Mouse (Mus musculus) heart, embryonic 10.5 days (tissue): ENCODE results near the gene Nle1. TPM values are rescaled to one million over a fixed set of nuclear protein-coding genes. Genes with fewer than 3 reads are reported as not detected.

Source experiments
- DNase-seq: peaks from one replicate; pipeline ENCODE4 v3.0.0-alpha.2; 2017; ENCODE audit warnings: low spot score
- H3K27ac ChIP-seq: fragments of 300-500 bp; sonication (generic); 2 replicates; pipeline ENCODE4 v1.5.1; 2016; ENCODE audit warnings: mild to moderate bottlenecking
- H3K27me3 ChIP-seq: fragments of 300-500 bp; sonication (generic); 2 replicates; pipeline ENCODE4 v1.6.1; 2016; ENCODE audit warnings: mild to moderate bottlenecking; ENCODE audit not compliant: poor library complexity, insufficient read depth, severe bottlenecking
- H3K36me3 ChIP-seq: fragments of 300-500 bp; sonication (generic); 2 replicates; pipeline ENCODE4 v1.6.1; 2016; ENCODE audit warnings: mild to moderate bottlenecking, moderate library complexity
- H3K4me1 ChIP-seq: fragments of 300-500 bp; sonication (generic); 2 replicates; pipeline ENCODE4 v1.6.1; 2016; ENCODE audit warnings: mild to moderate bottlenecking
- H3K4me3 ChIP-seq: fragments of 300-500 bp; sonication (generic); 2 replicates; pipeline ENCODE4 v1.5.1; 2016; ENCODE audit warnings: mild to moderate bottlenecking, moderate library complexity
- H3K9me3 ChIP-seq: fragments of 300-500 bp; sonication (generic); 2 replicates; pipeline ENCODE4 v1.6.1; 2016; ENCODE audit warnings: mild to moderate bottlenecking, moderate library complexity
- whole genome bisulfite sequencing: fragments of 180-500 bp; shearing (Covaris S2); methylation state at CpG from one replicate; pipeline ENCODE4 v1.1.7; 2016; 5-methylcytosine and 5-hydroxymethylcytosine counted together
- polyA plus RNA-seq: library from polyadenylated mRNA; unstranded; fragments of >200 nt; fragmentation: Nextera tagmentation; extraction: Ambion mirVana; gene quantifications from 2 replicates; pipeline ENCODE4 v1.2.1, GENCODE M21; 2016

The Nle1 gene
- polyA plus RNA-seq, 1 experiment from 2014 or later = 37.7 TPM

GRCm38 (mm10) chr11:82875631-82876030, 32.6 kb downstream of the Nle1 start:
- 87% methylated on average over 5 of the region's 5 CpGs for WGBS
- no peak for DNase-seq
- Histone ChIP-seq H3K27ac (no peak overlapping the region), H3K9me3 (no peaks in the 10 kb centered on the region), H3K36me3 (peaks cover 14% of the 10 kb centered on the region; the same call in 1 of the 2 replicates), H3K4me3 (no peak overlapping the region), H3K27me3 (no peaks in the 10 kb centered on the region), H3K4me1 (peaks cover 8% of the 10 kb centered on the region; the same call in 1 of the 2 replicates)

DNA sequence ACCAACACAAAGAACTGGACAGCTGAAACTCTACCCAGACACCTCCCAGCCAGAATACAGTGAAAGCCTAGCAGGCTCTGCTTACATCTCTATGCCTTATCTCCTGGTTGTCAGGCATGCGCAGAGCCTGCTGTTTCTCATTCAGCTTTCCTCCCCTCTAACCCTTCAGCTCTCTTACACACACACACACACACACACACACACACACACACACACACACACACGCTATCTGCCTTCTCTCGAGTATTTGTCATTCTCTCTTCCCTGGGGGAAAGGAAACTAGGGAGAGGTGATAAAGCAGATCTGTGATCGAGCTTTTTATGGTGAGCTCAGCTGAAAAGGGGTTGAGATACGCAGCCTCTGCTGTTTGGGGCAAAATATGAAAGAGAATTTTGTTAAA, 33.3 kb downstream of the Nle1 start:
- Histone ChIP-seq H3K4me1 (peaks cover 15% of the 10 kb centered on the region; the same call in 1 of the 2 replicates), H3K36me3 (peaks cover 11% of the 10 kb centered on the region; the same call in 1 of the 2 replicates), H3K4me3 (no peak overlapping the region), H3K27ac (no peak overlapping the region), H3K27me3 (no peaks in the 10 kb centered on the region), H3K9me3 (no peaks in the 10 kb centered on the region)
- 22% methylated on average over 5 of the region's 5 CpGs for WGBS
- peak; percentile 89 for DNase-seq

- peaks cover 17% of the 10 kb centered on the region; the same call in 1 of the 2 replicates for H3K4me1 ChIP-seq
- under 1% methylated on average over 43 of the region's 43 CpGs for WGBS
- peak within 1 kb of the TSS; percentile 89 for H3K27ac ChIP-seq
- DNase-seq = peak; percentile 94
- no peaks in the 10 kb centered on the region for H3K9me3 ChIP-seq
- no peaks in the 10 kb centered on the region for H3K36me3 ChIP-seq
- no peaks in the 10 kb centered on the region for H3K27me3 ChIP-seq
- H3K4me3 ChIP-seq = peak within 1 kb of the TSS; percentile 88
Measured at GRCm38 (mm10) chr11:82871031-82871446, 37.2 kb downstream of the Nle1 start, which contains the start of gene Rffl. Rffl (minus strand) TSS chr11:82871210.

DNA sequence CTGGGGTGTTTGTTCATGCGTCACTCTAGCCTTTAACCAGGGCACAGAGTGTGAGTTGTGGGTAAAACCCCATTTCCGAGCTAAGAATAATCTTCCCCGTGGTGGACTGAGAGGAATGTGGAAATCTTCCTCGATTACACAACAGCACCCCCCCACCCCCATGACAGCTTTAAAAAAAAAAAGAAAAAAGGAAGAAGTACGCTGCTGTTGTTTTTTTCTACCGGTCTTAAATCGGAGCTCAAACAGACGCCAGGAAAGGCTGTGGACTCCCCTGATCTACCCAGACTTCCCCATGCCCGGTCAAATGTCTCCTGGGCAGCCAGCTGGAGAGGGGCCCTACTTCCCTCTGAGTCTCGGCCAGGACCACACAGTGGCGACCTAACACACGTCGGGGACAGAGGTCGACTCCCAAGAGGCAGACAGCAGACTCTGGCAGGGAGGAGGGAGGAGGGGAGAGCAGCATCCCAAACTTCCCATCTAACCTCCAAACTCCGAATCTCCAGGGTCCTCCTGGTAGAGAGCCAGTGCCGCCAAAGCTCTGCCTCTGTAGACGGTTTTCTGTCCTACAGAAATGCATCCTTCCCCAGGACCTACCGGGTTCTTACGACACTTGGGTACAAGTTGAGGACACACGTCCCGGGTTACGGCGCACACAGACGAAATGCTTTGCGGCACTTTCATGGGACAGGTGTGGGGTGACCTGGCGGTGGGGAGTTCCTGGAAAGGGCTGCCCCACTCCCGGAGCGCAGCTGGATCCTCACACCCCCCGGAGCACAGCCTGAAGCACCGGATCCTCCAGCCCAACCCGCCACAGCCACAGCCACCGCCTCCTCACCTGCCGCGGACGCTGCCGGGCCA, 37.8 kb downstream of the Nle1 start:
- H3K27ac ChIP-seq = peak overlapping the region; percentile 89
- peaks cover 17% of the 10 kb centered on the region; the same call in 1 of the 2 replicates for H3K4me1 ChIP-seq
- 3% methylated on average over 36 of the region's 36 CpGs for WGBS
- no peaks in the 10 kb centered on the region for H3K27me3 ChIP-seq
- no peak for DNase-seq
- no peaks in the 10 kb centered on the region for H3K36me3 ChIP-seq
- H3K9me3 ChIP-seq = no peaks in the 10 kb centered on the region
- H3K4me3 ChIP-seq = peak overlapping the region; percentile 88

DNA sequence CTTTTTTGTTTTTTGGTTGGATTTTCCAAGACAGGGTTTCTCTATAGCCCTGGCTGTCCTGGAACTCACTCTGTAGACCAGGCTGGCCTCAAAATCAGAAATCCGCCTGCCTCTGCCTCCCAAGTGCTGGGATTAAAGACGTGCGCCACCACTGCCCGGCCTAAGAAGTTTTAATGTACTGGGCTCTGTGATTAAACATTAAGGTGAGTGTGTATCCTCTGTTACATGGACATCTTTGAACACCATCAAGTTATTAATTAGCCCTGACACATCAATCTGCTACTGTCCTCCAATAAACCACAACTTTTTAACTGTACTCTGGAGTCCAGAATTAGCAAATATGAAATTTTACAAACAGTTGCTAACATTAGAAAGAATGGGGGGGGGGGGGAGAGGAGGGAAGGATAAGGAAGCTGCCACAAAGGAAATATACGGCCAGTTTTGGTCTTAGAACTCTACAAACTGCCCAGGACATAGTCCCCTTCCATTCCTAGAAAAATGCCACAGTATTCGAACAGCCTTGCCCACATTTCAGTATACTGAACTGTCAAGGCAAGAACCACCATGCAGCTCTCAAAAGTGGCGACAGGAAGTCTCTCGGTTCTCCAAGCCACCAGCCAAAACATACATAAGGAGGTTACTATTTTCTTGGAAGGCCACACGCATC, 38.6 kb downstream of the Nle1 start:
- Histone ChIP-seq H3K4me3 (peak overlapping the region; percentile 88), H3K27ac (peak overlapping the region; percentile 89; the same call in 1 of the 2 replicates), H3K4me1 (peaks cover 12% of the 10 kb centered on the region; the same call in 1 of the 2 replicates), H3K27me3 (no peaks in the 10 kb centered on the region), H3K9me3 (no peaks in the 10 kb centered on the region), H3K36me3 (no peaks in the 10 kb centered on the region)
- 64% methylated on average over 9 of the region's 9 CpGs for WGBS
- no peak for DNase-seq

DNA sequence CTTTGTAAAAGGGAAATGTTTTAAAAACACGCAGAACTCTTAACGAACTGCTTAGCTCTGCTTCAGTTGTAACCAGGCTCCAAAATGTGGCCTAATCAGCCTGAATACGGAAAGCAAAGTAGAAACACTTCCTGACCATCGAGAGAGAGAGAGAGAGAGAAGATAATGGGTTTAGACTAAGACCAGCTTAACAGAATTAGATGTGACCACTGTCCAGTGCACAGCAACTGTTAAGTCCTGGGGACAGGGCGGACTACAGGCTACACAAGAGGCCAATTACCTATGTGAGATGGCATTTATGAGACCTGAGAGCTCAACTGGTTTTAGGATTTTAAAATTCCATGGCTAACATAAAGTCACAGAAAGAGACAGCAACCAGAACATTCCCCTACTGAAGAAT, 40.3 kb downstream of the Nle1 start:
- Histone ChIP-seq H3K27ac (no peak overlapping the region), H3K9me3 (no peaks in the 10 kb centered on the region), H3K27me3 (no peaks in the 10 kb centered on the region), H3K36me3 (no peaks in the 10 kb centered on the region), H3K4me3 (no peak overlapping the region), H3K4me1 (peaks cover 12% of the 10 kb centered on the region; the same call in 1 of the 2 replicates)
- no peak for DNase-seq
- 66% methylated on average over 5 of the region's 5 CpGs for WGBS

GRCm38 (mm10) chr11:82866850-82867564, 41.2 kb downstream of the Nle1 start:
- no peak for DNase-seq
- WGBS = 27% methylated on average over 7 of the region's 7 CpGs
- no peak overlapping the region for H3K4me3 ChIP-seq
- H3K27me3 ChIP-seq = no peaks in the 10 kb centered on the region
- H3K36me3 ChIP-seq = no peaks in the 10 kb centered on the region
- no peak overlapping the region for H3K27ac ChIP-seq
- H3K9me3 ChIP-seq = no peaks in the 10 kb centered on the region
- H3K4me1 ChIP-seq = peaks cover 14% of the 10 kb centered on the region; the same call in 1 of the 2 replicates

DNA sequence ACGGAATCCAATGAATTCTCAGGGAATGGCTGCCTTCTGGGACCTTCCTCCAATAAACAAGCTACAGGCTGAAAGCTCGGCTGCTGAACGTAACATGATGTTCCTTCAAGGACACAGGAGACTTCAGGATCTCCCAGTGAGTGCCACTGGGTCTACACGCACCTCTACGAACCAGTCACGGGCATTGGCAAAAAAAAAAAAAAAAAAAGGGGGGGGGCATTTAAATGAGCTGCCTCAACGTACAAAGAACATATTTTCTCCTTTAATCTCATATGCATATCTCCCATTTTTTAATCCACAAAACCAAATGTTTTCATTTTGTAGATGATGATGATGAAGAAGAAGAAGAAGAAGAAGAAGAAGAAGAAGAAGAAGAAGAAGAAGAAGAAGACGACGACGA, 42.3 kb downstream of the Nle1 start:
- Histone ChIP-seq H3K4me3 (no peak overlapping the region), H3K9me3 (no peaks in the 10 kb centered on the region), H3K27me3 (no peaks in the 10 kb centered on the region), H3K4me1 (peaks cover 19% of the 10 kb centered on the region; the same call in 1 of the 2 replicates), H3K27ac (no peak overlapping the region), H3K36me3 (no peaks in the 10 kb centered on the region)
- 78% methylated on average over 10 of the region's 10 CpGs for WGBS
- DNase-seq = no peak

DNA sequence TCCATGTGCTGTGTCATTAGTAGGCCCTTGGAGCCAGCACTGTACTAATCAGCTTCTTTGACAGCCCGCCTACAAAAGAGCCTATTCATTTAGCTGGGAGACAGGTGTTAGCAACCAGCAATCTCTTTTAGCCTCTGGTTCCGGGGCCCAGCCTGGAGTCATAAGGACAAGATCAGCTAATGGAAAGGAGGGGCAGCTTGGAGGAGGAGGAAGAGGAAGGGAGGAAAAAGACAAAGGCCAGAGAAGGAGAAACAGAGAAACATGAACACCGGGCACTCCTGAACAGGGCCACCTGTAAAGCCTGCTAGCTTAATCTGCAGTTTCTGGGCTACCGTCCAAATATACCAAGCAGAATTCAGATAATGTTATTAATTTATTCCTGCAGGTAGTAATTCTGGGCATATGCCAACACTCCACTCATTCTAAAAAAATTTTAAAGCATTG, 44.7 kb downstream of the Nle1 start:
- no peak overlapping the region for H3K27ac ChIP-seq
- 70% methylated on average over 4 of the region's 4 CpGs for WGBS
- H3K9me3 ChIP-seq = no peaks in the 10 kb centered on the region
- no peaks in the 10 kb centered on the region for H3K36me3 ChIP-seq
- H3K4me3 ChIP-seq = no peak overlapping the region
- H3K27me3 ChIP-seq = no peaks in the 10 kb centered on the region
- DNase-seq = peak; percentile 85
- H3K4me1 ChIP-seq = peaks cover 9% of the 10 kb centered on the region; the same call in 1 of the 2 replicates

GRCm38 (mm10) chr11:82863059-82863458, 45.2 kb downstream of the Nle1 start:
- H3K9me3 ChIP-seq = no peaks in the 10 kb centered on the region
- no peaks in the 10 kb centered on the region for H3K27me3 ChIP-seq
- WGBS = 80% methylated on average over 2 of the region's 2 CpGs
- no peaks in the 10 kb centered on the region for H3K36me3 ChIP-seq
- no peak overlapping the region for H3K4me3 ChIP-seq
- H3K4me1 ChIP-seq = peaks cover 9% of the 10 kb centered on the region; the same call in 1 of the 2 replicates
- no peak for DNase-seq
- H3K27ac ChIP-seq = no peak overlapping the region

DNA sequence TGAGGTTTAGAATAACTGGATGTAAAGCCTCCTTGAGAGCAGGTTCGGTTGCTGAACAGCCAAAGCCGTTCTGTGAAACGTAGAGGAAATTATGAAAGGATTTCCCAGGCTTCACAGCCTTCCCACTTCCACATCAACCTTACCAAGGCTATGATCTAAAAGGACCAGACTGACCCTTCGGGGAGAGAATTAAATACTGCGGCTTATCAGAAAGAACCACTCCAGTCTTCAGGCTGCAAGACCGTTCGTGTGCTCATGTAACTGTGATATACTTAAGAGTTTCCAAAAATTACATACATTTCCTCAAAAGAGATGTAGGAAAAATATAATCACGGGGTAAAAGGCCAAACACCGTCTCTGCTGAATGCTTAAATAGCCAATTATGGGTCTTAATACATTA, 45.6 kb downstream of the Nle1 start:
- peaks cover 9% of the 10 kb centered on the region; the same call in 1 of the 2 replicates for H3K4me1 ChIP-seq
- no peak for DNase-seq
- H3K27ac ChIP-seq = no peak overlapping the region
- H3K4me3 ChIP-seq = no peak overlapping the region
- H3K9me3 ChIP-seq = no peaks in the 10 kb centered on the region
- no peaks in the 10 kb centered on the region for H3K27me3 ChIP-seq
- H3K36me3 ChIP-seq = no peaks in the 10 kb centered on the region
- WGBS = 74% methylated on average over 9 of the region's 9 CpGs

DNA sequence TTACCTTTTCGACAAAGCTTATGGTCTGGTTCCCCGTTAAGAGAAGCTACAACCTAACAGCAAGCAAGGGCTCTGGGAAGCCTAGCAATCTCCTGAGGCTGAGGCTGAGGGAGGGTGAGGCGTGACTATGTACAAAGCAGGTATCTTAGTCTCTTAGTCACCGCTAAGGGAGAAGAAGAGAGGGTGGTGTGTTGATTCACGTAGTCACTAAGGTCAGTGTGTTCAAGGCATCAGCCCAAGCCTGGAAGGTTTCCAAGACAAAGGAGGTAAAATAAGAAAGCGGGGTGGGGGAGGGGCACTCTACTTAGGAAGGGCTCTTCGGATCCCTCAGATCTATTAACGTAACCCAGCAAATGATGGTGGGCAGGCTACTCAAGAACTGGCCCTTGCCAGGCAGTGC, 46.7 kb downstream of the Nle1 start:
- Histone ChIP-seq H3K27ac (no peak overlapping the region), H3K27me3 (no peaks in the 10 kb centered on the region), H3K9me3 (no peaks in the 10 kb centered on the region), H3K4me1 (peaks cover 9% of the 10 kb centered on the region; the same call in 1 of the 2 replicates), H3K4me3 (no peak overlapping the region), H3K36me3 (no peaks in the 10 kb centered on the region)
- DNase-seq = no peak
- 71% methylated on average over 8 of the region's 8 CpGs for WGBS
